Mouse (Mus musculus) lung, postnatal 10 days (tissue): ENCODE results near the gene Pan2.
A peak's percentile ranks its signal among the peaks of the same experiment; 100 is the strongest.

Experiments
- DNase-seq: peaks from one replicate; pipeline ENCODE4 v3.0.0; 2021

Gene Pan2

GRCm38 (mm10) chr10:128336597-128336996, 33.5 kb downstream of the Pan2 start:
- DNase-seq = no peak

GRCm38 (mm10) chr10:128337306-128338181, 34.4 kb downstream of the Pan2 start, which contains the start of gene Cs:
Cs (plus strand) TSS chr10:128337734.
- peak; percentile 98 for DNase-seq

- DNase-seq = no peak
Observed at GRCm38 (mm10) chr10:128338415-128338814, 35.3 kb downstream of the Pan2 start.

GRCm38 (mm10) chr10:128338948-128339347, 35.8 kb downstream of the Pan2 start:
- DNase-seq = no peak

- DNase-seq = no peak
Observed at GRCm38 (mm10) chr10:128340257-128340656, 37.1 kb downstream of the Pan2 start.

- DNase-seq = no peak
Observed at GRCm38 (mm10) chr10:128343436-128343835, 40.3 kb downstream of the Pan2 start.

- peak; percentile 89 for DNase-seq
Observed at GRCm38 (mm10) chr10:128344568-128345275, 41.6 kb downstream of the Pan2 start.

- DNase-seq = no peak
Observed at GRCm38 (mm10) chr10:128347541-128347940, 44.4 kb downstream of the Pan2 start.

- peak; percentile 77 for DNase-seq
Observed at GRCm38 (mm10) chr10:128358796-128359195, 55.7 kb downstream of the Pan2 start.

- DNase-seq = no peak
Observed at GRCm38 (mm10) chr10:128359226-128359625, 56.1 kb downstream of the Pan2 start.

- no peak for DNase-seq
Observed at GRCm38 (mm10) chr10:128361836-128362235, 58.7 kb downstream of the Pan2 start.

GRCm38 (mm10) chr10:128362568-128362967, 59.4 kb downstream of the Pan2 start:
- peak; percentile 65 for DNase-seq

GRCm38 (mm10) chr10:128367899-128368401, 64.8 kb downstream of the Pan2 start:
- no peak for DNase-seq

- DNase-seq = peak; percentile 95
Observed at GRCm38 (mm10) chr10:128368402-128369217, 65.5 kb downstream of the Pan2 start, which contains the start of gene Coq10a. Coq10a (minus strand) TSS chr10:128368997.

- DNase-seq = no peak
Observed at GRCm38 (mm10) chr10:128369218-128369543, 66.0 kb downstream of the Pan2 start.

GRCm38 (mm10) chr10:128369599-128369998, 66.5 kb downstream of the Pan2 start:
- DNase-seq = no peak

- DNase-seq = no peak
Observed at GRCm38 (mm10) chr10:128370021-128370420, 66.9 kb downstream of the Pan2 start.

GRCm38 (mm10) chr10:128370601-128371000, 67.5 kb downstream of the Pan2 start:
- DNase-seq = no peak
